Mouse (Mus musculus) layer of hippocampus, adult 9-10 months (tissue): ENCODE results near the gene Styk1.

ENCODE experiments used
- DNase-seq: peaks from one replicate; pipeline ENCODE4 v3.0.0; 2022; ENCODE audit warnings: low spot score

Styk1 gene

GRCm38 (mm10) chr6:131369866-131370616 is 16.6 kb upstream of the Styk1 start:
- no peak for DNase-seq

- DNase-seq, result peak; percentile 37
These were observed 13.7 kb upstream of the Styk1 start for GRCm38 (mm10) chr6:131367101-131367500.

GRCm38 (mm10) chr6:131364353-131364752 is 11.0 kb upstream of the Styk1 start:
- no peak for DNase-seq

GRCm38 (mm10) chr6:131362987-131363765 is 9.8 kb upstream of the Styk1 start:
- no peak for DNase-seq

GRCm38 (mm10) chr6:131360693-131361092 is 7.3 kb upstream of the Styk1 start:
- DNase-seq, result no peak

DNA sequence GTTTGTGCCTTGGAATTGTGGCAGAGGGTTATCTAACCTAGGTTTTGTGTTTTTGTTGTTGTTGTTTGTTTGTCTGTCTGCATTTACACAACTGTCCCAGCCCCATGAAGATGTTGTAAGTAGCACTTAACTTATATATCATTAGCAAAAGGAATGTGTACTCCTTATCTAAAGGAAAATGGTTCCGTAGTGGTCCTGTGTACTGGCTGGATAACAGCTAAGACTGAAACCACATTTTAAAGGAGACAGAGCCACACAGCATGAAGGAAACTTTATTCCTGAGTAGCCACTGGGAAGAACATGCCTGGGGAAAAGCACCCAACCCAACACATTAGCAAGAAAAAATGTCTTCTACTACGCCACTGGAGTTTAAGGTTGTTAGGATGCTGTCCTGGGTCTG is 6.1 kb upstream of the Styk1 start:
- DNase-seq, result no peak

DNA sequence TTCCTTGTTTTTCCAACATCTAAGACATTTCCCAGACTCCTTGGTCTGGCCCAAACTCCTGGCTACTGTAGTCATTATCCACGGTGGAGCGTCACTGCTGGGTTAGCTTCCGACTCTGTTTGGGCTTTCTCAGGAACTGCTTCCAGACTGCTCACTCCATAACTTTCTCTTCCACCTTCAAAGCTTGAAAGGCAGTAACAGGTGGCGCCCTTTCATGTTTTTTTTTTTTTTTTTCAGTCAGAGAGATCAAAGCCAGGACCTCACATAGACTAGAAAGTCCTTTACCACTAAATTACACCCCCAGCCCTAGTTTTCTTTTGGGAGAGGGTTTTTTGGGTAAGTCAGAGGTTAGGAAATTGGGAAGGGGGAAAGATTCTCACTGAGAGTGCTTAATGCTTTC is 1.5 kb upstream of the Styk1 start:
- DNase-seq, result no peak

GRCm38 (mm10) chr6:131347026-131347425 is 6.4 kb downstream of the Styk1 start:
- DNase-seq, result no peak

- no peak for DNase-seq
These were observed 9.1 kb downstream of the Styk1 start for GRCm38 (mm10) chr6:131344346-131344745.

DNA sequence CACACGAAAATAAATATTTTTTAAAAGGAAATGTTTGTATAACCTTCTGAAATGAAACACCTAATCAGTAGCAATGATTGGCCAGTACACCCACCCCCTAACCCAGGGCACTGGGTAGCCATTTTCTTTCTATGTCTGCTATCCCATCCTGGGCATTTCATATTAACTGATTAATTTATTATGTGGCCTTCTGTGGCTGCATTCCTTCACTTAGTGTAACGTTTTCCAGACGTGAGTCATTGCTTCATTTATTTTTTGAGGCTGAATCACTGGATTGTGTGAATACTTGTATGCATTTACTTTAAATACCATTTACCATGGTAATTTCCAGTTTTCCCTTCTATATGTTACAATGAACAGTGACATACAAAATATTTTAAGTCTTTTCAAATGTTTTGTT is 13.3 kb downstream of the Styk1 start:
- DNase-seq, result no peak

GRCm38 (mm10) chr6:131339309-131339708 is 14.1 kb downstream of the Styk1 start:
- DNase-seq, result no peak

- no peak for DNase-seq
These were observed 14.6 kb downstream of the Styk1 start for GRCm38 (mm10) chr6:131338787-131339186.

GRCm38 (mm10) chr6:131327076-131327475 is 26.3 kb downstream of the Styk1 start:
- no peak for DNase-seq

DNA sequence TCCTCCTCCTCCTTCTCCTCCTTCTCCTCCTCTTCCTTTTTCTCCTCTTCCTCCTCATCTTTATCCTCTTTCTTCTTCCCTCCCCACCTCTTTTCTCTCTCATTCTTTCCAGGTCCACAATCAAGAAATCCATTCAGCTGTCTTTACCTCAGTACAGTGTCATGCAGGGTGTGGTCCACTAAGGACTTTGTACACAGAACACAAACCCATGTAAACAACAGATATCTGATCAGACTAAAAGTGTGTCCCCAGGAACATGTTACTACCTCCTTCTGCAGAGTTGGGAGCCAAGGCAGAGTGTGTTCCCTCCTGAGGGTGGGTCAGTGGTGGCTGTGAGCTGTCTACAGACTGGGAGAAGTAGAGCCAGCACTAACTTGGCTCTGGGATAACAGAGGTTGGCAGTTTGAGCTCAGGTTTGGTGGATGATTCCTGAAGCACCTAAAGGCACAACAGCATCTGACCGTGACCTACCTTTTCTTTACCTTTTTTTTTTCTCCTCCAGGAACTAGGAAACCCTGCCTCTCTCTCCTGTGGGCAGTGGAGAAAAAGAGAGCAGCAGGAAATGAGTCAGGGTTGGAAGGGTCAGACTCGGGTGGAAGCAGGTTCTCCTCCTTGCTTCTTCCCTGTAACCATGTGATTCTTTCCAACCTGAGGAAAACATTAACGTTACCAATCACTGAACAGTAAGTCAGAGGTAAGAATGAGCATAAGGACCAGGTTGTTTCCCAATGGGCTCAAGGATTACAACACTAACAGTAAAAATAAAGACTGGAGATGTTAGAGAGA is 31.4 kb downstream of the Styk1 start:
- DNase-seq, result no peak

DNA sequence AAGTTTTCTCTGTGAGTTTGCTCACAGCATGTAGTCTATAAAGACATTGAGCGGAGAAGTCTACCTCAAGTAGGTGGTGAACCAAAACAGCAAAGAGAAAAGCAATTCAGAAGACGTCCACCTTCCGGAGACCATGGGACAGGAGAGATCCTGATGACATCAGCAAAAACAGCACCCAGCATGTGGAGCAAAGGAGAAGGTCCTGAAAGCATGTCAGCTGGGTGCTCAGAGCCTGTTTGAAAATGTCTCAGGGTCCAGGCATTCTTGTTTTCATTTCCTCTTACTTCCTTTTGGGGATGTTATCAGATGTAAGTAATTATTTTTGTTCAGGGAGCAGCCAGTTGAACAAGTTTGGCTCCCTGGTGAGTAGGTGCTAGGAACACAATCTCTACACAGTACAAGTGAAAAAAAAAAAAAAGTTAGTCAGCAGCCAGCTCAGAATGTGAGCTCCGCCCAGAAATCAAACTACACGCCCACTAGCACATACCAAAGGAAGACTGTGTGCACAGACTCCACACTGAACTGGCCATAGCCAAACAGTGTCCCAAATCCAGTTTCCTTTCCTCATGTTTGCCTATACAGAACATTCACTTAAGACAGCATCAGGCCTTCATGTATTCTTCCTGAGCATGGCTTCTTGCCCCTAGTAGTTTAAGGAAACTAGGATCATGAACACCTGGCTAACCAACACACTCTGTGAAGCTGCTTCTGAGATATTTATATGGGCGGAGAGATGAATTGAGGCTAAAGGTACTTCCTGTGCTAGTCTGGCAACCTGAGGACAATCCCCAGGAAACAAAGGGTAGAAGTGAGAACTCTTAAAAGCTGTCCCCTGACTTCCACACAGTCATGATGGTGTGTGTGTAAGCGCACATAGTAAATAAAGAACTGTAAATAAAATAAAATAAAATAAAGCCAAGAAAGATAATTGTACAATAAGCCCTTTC is 37.0 kb downstream of the Styk1 start:
- DNase-seq, result no peak

GRCm38 (mm10) chr6:131308031-131308430 is 45.4 kb downstream of the Styk1 start:
- DNase-seq, result no peak

- DNase-seq, result no peak
These were observed 48.6 kb downstream of the Styk1 start for GRCm38 (mm10) chr6:131304776-131305175.

DNA sequence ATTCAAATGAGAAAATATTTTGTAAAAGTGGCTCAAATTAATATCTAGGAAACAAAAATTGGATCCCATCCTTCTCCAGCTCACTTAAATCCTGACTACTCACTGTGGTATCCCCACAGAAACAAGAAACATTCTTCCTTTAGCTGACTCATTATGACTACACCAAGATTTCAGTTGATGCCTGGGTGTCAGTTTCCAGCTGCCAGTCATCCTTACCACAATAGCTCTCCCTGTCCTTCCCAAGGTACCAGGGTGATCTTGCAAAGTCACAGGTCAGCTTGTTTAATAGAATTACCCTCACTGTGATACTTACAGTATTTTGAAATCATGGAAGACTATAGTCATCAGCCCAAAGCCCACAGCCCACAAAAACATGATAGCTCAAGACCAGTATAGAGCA is 54.9 kb downstream of the Styk1 start:
- no peak for DNase-seq

- DNase-seq, result no peak
These were observed 58.8 kb downstream of the Styk1 start for GRCm38 (mm10) chr6:131294435-131295112.

- no peak for DNase-seq
These were observed 59.5 kb downstream of the Styk1 start for GRCm38 (mm10) chr6:131293916-131294315.
